Mouse (Mus musculus) right cerebral cortex, postnatal 14 days (tissue): ENCODE measurements around the gene Pacsin3.
A peak's percentile ranks its signal among the peaks of the same experiment; 100 is the strongest.

Source experiments
- DNase-seq: peaks from one replicate; pipeline ENCODE4 v3.0.0; 2022

Gene Pacsin3

GRCm38 (mm10) chr2:91263692-91264660 lies 8.2 kb downstream of the Pacsin3 start:
- no peak for DNase-seq

- peak; percentile 98 for DNase-seq
Measured at GRCm38 (mm10) chr2:91264711-91265681, 9.2 kb downstream of the Pacsin3 start, which contains the start of gene Arfgap2. Arfgap2 (plus strand) TSS chr2:91264974.

- DNase-seq = no peak
Measured at GRCm38 (mm10) chr2:91268042-91268441, 12.3 kb downstream of the Pacsin3 start.

- DNase-seq = no peak
Measured at GRCm38 (mm10) chr2:91268706-91269105, 13.0 kb downstream of the Pacsin3 start.

- no peak for DNase-seq
Measured at GRCm38 (mm10) chr2:91269687-91270133, 14.0 kb downstream of the Pacsin3 start.

DNA sequence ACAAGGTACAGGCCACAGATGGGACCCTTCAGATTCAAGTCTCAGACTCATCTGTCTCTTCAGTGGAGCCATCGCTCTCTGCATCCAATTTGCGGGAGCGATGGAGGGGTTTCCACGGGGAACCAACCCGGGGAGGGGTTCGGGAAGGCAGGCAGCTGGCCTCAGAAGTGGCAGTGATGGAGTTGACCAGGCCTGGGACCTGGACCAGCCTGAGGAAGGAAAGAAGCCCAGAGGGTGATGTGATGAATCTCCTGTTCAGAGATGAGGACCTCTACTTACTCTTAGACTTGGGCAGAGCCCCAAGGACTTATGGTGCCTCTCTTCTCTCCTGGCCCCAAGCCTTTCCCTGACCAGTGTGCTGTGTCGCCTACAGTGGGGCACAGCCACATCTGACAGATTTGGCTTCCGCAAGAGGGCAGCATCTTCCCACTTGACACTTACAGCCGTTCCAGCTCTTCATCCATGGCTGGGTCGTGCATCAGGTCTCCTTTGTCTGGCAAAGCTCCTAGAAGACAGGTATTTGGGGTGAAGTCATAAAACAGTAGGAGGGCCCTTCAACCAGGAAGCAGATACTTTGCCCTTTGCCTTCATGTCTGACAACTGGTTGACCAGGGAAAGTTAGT lies 23.1 kb downstream of the Pacsin3 start:
- peak; percentile 56 for DNase-seq

- no peak for DNase-seq
Measured at GRCm38 (mm10) chr2:91279372-91279755, 23.6 kb downstream of the Pacsin3 start.

- DNase-seq = no peak
Measured at GRCm38 (mm10) chr2:91281366-91281765, 25.6 kb downstream of the Pacsin3 start.

DNA sequence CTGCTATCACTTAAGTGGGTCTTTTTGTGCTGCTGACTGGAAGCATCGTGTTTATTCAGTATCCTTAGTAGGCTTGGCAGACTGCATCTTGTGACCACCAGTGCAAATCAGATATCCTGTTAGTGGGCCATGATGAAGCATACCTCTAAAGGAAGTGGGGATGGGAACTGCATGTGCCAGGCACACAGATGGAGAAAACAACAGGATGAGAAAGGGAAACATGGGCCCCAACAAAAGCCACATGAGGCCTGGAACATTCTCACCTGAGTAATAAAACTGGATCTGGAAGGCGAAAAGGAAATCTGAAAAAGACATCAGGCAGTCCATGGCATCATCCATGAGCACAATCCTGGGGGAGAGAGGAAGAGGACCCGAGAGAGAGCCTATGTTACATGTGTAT lies 28.2 kb downstream of the Pacsin3 start:
- DNase-seq = no peak

GRCm38 (mm10) chr2:91284375-91285199 lies 28.8 kb downstream of the Pacsin3 start:
- DNase-seq = peak; percentile 69

- DNase-seq = peak; percentile 87
Measured at GRCm38 (mm10) chr2:91285885-91286505, 30.2 kb downstream of the Pacsin3 start.

- no peak for DNase-seq
Measured at GRCm38 (mm10) chr2:91287563-91287962, 31.8 kb downstream of the Pacsin3 start.

- DNase-seq = no peak
Measured at GRCm38 (mm10) chr2:91291197-91292007, 35.6 kb downstream of the Pacsin3 start.

GRCm38 (mm10) chr2:91294226-91294625 lies 38.5 kb downstream of the Pacsin3 start:
- DNase-seq = no peak

DNA sequence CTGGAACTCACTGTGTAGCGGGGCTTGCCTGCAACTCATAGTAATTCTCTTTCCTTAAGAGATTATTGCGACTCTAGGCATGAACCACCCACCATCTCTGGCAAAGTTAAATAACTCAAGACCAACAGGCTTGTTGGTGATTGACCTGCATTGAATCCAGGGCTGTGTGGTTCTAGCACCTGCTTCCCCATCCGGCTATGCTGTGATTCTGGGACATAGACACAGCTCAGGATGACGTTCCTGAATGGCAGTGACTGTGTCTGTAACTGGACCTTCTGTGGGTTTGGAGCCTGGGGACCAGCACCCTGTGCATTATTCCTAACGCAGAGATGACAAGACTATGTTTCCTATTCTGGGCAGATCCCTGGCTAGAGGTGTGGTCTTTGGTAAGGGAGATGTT lies 40.1 kb downstream of the Pacsin3 start:
- DNase-seq = no peak

DNA sequence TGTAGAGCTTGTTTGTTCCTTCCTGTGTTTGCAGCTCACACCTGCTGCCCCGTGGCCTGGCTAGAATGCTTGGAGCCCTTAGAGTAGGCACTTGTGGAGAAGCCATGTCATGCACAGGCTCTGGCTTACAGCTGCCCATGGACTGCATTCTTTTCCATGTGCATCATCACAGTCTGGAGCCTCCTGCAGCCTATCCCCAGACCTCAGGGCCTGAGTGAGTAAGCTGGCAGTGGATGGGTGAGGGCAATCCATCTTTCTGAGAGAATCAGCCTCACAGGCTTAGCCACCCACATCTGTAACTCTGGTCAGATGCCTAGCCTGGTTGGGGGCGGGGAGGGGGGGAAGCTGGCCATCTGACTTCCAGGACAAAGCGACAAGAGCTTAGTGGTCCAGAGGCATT lies 43.4 kb downstream of the Pacsin3 start:
- DNase-seq = no peak

DNA sequence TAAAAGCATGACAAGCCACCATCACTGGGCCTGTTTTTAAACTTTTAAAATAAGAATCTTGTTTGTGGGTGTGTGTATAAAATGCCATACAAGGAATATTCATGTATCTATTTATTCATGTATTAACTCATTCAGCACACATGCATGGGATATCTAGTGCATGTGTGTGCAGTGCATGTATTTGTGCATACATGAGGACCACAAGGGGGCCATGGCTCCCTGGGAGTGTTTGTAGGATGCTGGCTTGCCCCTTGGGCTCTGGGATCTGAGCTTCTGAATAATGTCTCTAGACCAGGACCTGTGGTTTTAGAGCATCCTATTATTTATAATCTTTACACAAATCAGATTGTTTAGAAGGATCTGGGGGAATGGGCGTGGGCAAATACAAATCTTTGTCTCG lies 45.0 kb downstream of the Pacsin3 start:
- no peak for DNase-seq

- no peak for DNase-seq
Measured at GRCm38 (mm10) chr2:91301836-91302235, 46.1 kb downstream of the Pacsin3 start.

DNA sequence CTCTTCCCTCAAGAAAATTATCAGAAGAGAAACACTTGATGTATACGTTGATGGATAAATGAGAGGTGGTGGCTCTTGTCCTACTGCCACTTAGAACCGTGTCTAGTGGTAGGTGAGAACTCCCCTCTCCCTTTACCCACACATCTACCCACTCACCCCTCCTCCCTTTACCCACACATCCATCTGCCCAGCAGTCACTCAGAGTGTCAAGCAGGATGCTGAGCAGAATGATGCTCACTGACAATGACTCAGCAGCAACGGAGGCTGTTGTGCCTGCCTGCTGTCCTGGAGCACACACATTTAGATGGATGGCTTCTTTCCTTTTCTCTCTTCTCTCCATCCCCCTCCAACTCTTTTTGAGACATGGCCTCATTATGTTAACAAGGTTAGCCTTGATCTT lies 47.1 kb downstream of the Pacsin3 start:
- no peak for DNase-seq

- no peak for DNase-seq
Measured at GRCm38 (mm10) chr2:91305926-91306325, 50.2 kb downstream of the Pacsin3 start.
